Mouse (Mus musculus): ENCODE results near the gene Ppp1r3f. TPM values are rescaled to one million over a fixed set of nuclear protein-coding genes. Genes with fewer than 3 reads are reported as not detected.

Ppp1r3f gene
- 1.4 and 1.5 TPM in 2 replicates for polyA plus RNA-seq (2015; fragmentation: Nextera tagmentation; extraction: Ambion mirVana)

DNA sequence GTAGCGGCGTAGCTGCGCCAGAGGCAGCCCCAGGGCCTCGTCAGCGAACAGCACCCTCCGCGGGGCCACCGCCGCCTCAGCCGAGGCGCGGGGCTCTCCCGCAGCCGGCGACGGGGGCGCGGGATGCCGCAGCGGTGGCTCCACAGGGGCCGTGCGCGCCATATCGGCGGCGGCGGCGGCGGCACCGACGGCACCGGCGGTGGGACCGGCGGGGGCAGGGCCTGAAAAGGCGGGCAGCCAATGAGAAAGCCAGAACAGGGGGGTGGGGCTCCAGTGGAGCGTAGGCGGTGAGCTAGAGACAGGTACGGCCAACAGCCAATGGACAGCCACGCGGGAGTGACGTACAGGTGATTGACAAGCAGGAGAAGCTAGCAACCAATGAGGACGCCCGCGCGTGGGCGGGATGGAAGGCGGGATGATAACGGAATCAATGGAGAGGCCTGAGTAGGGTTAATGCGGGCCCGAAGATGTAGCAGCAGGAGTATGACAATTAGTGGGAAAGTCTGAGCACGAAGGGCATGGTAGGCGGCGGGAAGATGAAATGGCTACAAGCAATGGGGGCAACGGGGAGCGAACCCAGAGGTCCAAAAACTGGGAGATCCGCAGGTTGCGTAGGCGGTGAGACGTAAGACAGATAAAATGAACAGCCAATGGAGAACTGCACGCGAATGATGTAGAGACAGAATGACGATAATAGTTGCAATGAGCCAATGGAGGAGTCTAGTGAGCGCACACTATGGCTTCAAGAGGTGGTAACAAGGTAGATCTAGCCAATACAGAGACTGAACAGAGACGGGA is at the start of gene Ppp1r3f:
Ppp1r3f (minus strand) TSS at position 197 of the 798 bp plus-strand sequence.
- peaks cover 11% of the 10 kb centered on the region for H3K4me1 ChIP-seq (replicated peaks; ENCODE audit: control insufficient read depth, insufficient read depth, low read length)
- H3K27ac ChIP-seq (ENCODE audit: low read length) = peak within 1 kb of the TSS; percentile 41; the same call in 1 of the 2 replicates
- peak within 1 kb of the TSS; percentile 77 for H3K9ac ChIP-seq (ENCODE audit: low read length)
- WGBS = 18% methylated on average over 49 of the region's 65 CpGs
- H3K4me2 ChIP-seq (ENCODE audit: low read depth, low read length) = peak within 1 kb of the TSS; percentile 73
- no peaks in the 10 kb centered on the region for H3K36me3 ChIP-seq (ENCODE audit: control insufficient read depth, insufficient read depth, low read length)
- H3K27me3 ChIP-seq (ENCODE audit: control insufficient read depth, insufficient read depth, low read depth, low read length) = no peaks in the 10 kb centered on the region
- peak within 1 kb of the TSS; percentile 63 for H3K4me3 ChIP-seq (ENCODE audit: low read length)
- no peaks in the 10 kb centered on the region; the same call in 1 of the 2 replicates for H3K9me3 ChIP-seq (ENCODE audit: control insufficient read depth, low read length)
- ATAC-seq (ENCODE audit: low read depth) = peak; percentile 98

DNA sequence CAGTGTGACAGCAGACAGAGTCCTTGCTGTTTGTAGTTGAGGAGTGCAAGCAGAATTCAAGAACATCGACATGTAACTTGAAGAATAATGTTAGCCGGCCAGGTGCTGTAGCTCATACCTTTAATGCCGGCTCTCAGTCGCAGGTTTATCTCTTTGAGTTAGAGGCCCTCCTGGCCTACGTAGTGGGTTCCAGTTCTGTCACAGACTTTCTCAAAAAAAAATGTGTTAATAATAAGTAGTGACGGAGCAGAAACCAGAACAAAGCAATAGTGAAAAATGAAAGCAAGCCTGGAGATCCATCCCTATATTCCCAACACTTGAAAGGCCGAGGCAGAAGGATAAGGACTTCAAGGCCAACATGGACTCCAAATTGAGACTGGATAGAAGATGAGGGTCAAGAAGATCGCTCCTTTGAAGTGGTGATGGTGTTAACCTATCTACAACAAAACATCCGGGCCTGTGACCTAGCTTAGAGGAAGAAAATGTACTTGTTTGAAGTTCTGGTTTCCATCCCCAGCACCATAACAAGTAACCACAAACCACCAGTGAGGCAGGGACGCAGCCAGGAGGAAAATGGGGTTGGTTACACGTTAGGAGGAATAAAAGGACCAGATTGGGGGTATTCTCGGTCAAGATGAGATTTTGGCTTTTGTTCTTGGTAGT is 43.9 kb upstream of the Ppp1r3f start:
- H3K9ac ChIP-seq (ENCODE audit: low read length) = no peak overlapping the region
- H3K4me3 ChIP-seq (ENCODE audit: low read length) = no peak overlapping the region
- no peaks in the 10 kb centered on the region for H3K27me3 ChIP-seq (ENCODE audit: control insufficient read depth, insufficient read depth, low read depth, low read length)
- H3K4me2 ChIP-seq (ENCODE audit: low read depth, low read length) = no peak overlapping the region
- H3K9me3 ChIP-seq (ENCODE audit: control insufficient read depth, low read length) = no peaks in the 10 kb centered on the region
- ATAC-seq (ENCODE audit: low read depth) = no peak
- no peaks in the 10 kb centered on the region for H3K4me1 ChIP-seq (replicated peaks; ENCODE audit: control insufficient read depth, insufficient read depth, low read length)
- no peak overlapping the region for H3K27ac ChIP-seq (ENCODE audit: low read length)
- WGBS = 74% methylated on average over 12 of the region's 12 CpGs
- H3K36me3 ChIP-seq (ENCODE audit: control insufficient read depth, insufficient read depth, low read length) = no peaks in the 10 kb centered on the region

DNA sequence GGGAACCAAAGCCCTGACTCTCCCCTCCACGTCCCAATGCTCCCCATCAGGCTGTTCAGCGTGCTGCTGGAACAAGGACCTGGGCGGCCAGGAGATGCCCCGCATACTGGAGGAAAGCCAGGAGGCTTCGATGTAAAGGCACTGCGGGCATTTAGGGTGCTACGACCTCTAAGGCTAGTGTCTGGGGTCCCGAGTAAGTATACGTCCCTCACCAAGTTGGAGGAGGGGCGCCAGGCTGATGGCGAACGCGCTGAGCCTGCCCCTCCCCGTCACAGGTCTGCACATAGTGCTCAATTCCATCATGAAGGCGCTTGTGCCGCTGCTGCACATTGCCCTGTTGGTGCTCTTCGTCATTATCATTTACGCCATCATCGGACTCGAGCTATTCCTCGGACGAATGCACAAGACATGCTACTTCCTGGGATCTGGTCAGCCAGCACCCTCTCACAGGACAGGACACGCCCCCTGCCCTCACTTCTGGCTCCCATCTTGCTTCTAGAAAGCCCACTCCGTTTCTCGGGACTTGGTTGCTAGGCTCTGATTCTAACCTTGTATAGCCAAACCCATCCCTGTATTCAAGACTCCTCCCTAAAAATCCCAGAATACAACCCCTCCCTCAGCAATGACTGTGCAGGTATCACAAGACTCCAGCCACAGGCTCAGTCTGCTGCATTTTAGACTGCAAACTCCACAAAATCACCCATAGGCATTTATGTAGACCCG is 36.6 kb upstream of the Ppp1r3f start:
- ATAC-seq (ENCODE audit: low read depth) = peak; percentile 23; the same call in 1 of the 2 replicates
- Histone ChIP-seq H3K9me3 (ENCODE audit: control insufficient read depth, low read length) (no peaks in the 10 kb centered on the region), H3K4me1 (replicated peaks; ENCODE audit: control insufficient read depth, insufficient read depth, low read length) (no peaks in the 10 kb centered on the region), H3K27ac (ENCODE audit: low read length) (no peak overlapping the region), H3K9ac (ENCODE audit: low read length) (peak overlapping the region; percentile 39; the same call in 1 of the 2 replicates), H3K4me3 (ENCODE audit: low read length) (peak overlapping the region; percentile 43), H3K36me3 (ENCODE audit: control insufficient read depth, insufficient read depth, low read length) (no peaks in the 10 kb centered on the region), H3K27me3 (ENCODE audit: control insufficient read depth, insufficient read depth, low read depth, low read length) (no peaks in the 10 kb centered on the region), H3K4me2 (ENCODE audit: low read depth, low read length) (peak overlapping the region; percentile 60)
- WGBS = 22% methylated on average over 26 of the region's 26 CpGs

DNA sequence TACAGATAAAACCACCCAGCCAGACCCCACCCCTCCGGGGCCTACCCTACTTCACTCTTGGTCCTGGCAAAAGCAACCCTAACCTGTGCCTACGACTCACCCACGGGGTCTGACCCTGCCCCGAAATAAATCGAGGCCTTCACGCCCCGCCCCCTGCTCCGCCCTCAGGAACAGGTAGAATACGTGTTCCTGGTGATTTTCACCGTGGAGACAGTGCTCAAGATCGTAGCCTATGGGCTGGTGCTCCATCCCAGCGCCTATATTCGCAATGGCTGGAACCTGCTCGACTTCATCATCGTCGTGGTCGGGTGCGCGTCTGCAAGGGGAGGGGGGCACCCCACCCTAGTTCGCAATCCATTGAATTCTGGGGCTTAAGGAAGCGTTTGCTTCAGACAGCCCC is 36.0 kb upstream of the Ppp1r3f start:
- H3K9ac ChIP-seq (ENCODE audit: low read length) = peak overlapping the region; percentile 39; the same call in 1 of the 2 replicates
- peak overlapping the region; percentile 60 for H3K4me2 ChIP-seq (ENCODE audit: low read depth, low read length)
- peak overlapping the region; percentile 43 for H3K4me3 ChIP-seq (ENCODE audit: low read length)
- ATAC-seq (ENCODE audit: low read depth) = no peak
- no peaks in the 10 kb centered on the region for H3K27me3 ChIP-seq (ENCODE audit: control insufficient read depth, insufficient read depth, low read depth, low read length)
- H3K27ac ChIP-seq (ENCODE audit: low read length) = no peak overlapping the region
- H3K4me1 ChIP-seq (replicated peaks; ENCODE audit: control insufficient read depth, insufficient read depth, low read length) = no peaks in the 10 kb centered on the region
- 25% methylated on average over 21 of the region's 21 CpGs for WGBS
- H3K9me3 ChIP-seq (ENCODE audit: control insufficient read depth, low read length) = no peaks in the 10 kb centered on the region
- H3K36me3 ChIP-seq (ENCODE audit: control insufficient read depth, insufficient read depth, low read length) = no peaks in the 10 kb centered on the region

DNA sequence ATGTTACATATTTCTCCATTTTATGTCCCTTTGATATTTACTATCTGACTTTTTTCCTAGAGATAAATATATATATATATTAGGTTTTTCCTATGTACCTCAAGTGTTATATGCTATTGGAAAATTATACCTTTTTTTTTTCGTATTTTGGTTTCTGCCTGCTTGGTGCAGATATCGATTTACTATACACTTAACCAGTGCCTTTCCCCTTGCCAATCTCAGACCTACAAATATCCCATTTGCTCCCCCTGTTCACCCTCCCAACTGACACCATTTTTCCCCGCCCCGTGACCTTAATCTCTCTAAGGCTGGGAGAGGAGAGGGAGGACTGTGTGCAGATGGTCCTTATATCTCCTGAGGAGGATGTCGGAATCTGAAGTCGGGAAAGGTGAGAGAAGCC is 32.7 kb upstream of the Ppp1r3f start, which contains the start of gene Cacna1f:
Cacna1f (plus strand) TSS at position 301 of the 400 bp plus-strand sequence.
- Histone ChIP-seq H3K27ac (ENCODE audit: low read length) (no peak within 1 kb of the TSS), H3K9me3 (ENCODE audit: control insufficient read depth, low read length) (no peaks in the 10 kb centered on the region), H3K4me1 (replicated peaks; ENCODE audit: control insufficient read depth, insufficient read depth, low read length) (peaks cover 3% of the 10 kb centered on the region; the same call in 1 of the 2 replicates), H3K4me2 (ENCODE audit: low read depth, low read length) (no peak within 1 kb of the TSS), H3K36me3 (ENCODE audit: control insufficient read depth, insufficient read depth, low read length) (no peaks in the 10 kb centered on the region), H3K4me3 (ENCODE audit: low read length) (no peak within 1 kb of the TSS), H3K9ac (ENCODE audit: low read length) (no peak within 1 kb of the TSS), H3K27me3 (ENCODE audit: control insufficient read depth, insufficient read depth, low read depth, low read length) (no peaks in the 10 kb centered on the region)
- WGBS = 75% methylated on average over 6 of the region's 6 CpGs
- no peak for ATAC-seq (ENCODE audit: low read depth)

DNA sequence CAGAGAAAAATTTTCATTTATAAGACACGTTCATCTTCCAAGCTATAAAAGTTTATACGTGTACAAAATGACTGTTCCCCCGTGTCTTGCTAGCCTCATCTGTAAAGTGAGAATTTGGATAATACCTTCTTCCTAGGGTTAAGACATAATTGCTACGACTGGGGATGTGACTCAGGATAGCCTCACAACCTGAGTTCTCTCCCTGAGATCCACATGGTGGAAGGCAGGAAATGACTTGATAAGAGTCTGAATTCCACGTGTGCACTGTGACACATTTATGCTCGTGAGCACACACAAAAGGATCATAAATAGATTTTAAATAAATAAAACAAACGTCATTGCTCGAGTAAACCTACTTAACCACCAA is 31.5 kb upstream of the Ppp1r3f start:
- H3K9me3 ChIP-seq (ENCODE audit: control insufficient read depth, low read length) = no peaks in the 10 kb centered on the region

DNA sequence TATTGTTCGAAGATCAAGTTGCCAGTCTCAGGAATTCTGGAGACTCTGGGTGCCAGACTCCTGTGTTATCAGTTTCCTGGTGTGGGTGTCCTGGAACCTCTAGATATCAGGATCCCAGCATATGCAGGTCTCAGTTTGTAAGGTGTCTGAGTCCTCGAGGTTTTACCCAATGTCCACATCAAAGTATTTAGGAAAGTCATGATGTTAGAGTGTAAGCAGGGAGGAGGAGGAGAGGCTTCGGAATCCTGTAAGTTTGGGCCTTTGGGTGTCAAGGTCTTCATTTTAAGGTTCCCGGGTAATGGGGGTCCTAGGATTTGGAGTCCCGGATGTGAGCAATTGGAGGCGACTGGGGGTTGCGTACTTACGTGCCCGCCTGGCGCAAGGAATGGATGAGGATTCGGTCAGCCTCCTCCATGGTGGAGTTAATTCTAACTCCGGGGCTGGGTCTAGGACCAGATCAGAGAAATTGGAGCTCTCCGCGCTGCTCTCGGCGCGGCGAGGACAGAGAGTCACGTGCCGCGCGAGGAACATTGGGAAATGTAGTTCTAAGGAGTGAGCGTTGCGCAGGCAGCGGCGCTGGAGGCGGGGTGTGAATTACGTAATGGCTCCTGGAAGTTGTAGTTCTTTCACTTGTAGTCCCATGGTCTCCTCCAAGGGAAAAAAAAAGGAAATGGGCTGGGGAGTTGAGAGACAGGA is 30.9 kb upstream of the Ppp1r3f start, which contains the start of gene Ccdc22:
Ccdc22 (minus strand) TSS at position 639 of the 696 bp plus-strand sequence.
- WGBS = 17% methylated on average over 28 of the region's 28 CpGs
- H3K27ac ChIP-seq (ENCODE audit: low read length) = 0 out of 2 replicates have a peak within 1 kb of the TSS, but pooled peaks have one; percentile 18

More for the DNA sequence above, 31.5 kb upstream of the Ppp1r3f start:
- no peaks in the 10 kb centered on the region for H3K27me3 ChIP-seq (ENCODE audit: control insufficient read depth, insufficient read depth, low read depth, low read length)
- H3K27ac ChIP-seq (ENCODE audit: low read length) = no peak overlapping the region
- WGBS = 34% methylated on average over 8 of the region's 8 CpGs
- peaks cover 3% of the 10 kb centered on the region; the same call in 1 of the 2 replicates for H3K4me1 ChIP-seq (replicated peaks; ENCODE audit: control insufficient read depth, insufficient read depth, low read length)
- no peak overlapping the region for H3K9ac ChIP-seq (ENCODE audit: low read length)
- no peak overlapping the region for H3K4me3 ChIP-seq (ENCODE audit: low read length)
- peak; percentile 25; the same call in 1 of the 2 replicates for ATAC-seq (ENCODE audit: low read depth)
- H3K36me3 ChIP-seq (ENCODE audit: control insufficient read depth, insufficient read depth, low read length) = no peaks in the 10 kb centered on the region
- peak overlapping the region; percentile 29; the same call in 1 of the 2 replicates for H3K4me2 ChIP-seq (ENCODE audit: low read depth, low read length)

DNA sequence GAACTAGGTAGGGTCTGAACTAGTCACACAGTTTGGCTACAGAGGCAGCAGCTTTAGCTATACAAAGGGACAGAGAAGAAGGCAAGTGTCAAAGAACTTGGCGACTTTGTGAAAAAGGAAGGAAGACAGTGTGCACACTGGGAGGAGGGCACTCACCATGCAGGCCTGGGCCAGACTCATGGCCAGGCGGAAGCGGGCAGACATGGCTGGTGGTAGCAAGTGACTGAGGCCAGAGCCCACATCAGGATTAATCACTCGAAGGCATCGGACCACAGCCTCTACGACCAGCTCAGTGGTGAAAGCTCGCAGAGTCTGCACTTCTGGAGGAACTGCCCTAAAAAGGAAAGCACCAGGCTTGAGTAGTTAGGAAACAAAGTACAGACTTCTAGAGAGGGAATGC is 29.9 kb upstream of the Ppp1r3f start:
- Histone ChIP-seq H3K27ac (ENCODE audit: low read length) (no peak overlapping the region), H3K4me3 (ENCODE audit: low read length) (no peak overlapping the region; the same call in 1 of the 2 replicates), H3K9me3 (ENCODE audit: control insufficient read depth, low read length) (no peaks in the 10 kb centered on the region), H3K36me3 (ENCODE audit: control insufficient read depth, insufficient read depth, low read length) (no peaks in the 10 kb centered on the region), H3K4me1 (replicated peaks; ENCODE audit: control insufficient read depth, insufficient read depth, low read length) (peaks cover 3% of the 10 kb centered on the region; the same call in 1 of the 2 replicates), H3K9ac (ENCODE audit: low read length) (no peak overlapping the region; the same call in 1 of the 2 replicates), H3K27me3 (ENCODE audit: control insufficient read depth, insufficient read depth, low read depth, low read length) (no peaks in the 10 kb centered on the region), H3K4me2 (ENCODE audit: low read depth, low read length) (no peak overlapping the region; the same call in 1 of the 2 replicates)
- WGBS = 88% methylated on average over 7 of the region's 7 CpGs
- ATAC-seq (ENCODE audit: low read depth) = no peak

More for the DNA sequence above, 30.9 kb upstream of the Ppp1r3f start, which contains the start of gene Ccdc22:
- Histone ChIP-seq H3K9me3 (ENCODE audit: control insufficient read depth, low read length) (no peaks in the 10 kb centered on the region), H3K4me2 (ENCODE audit: low read depth, low read length) (peak within 1 kb of the TSS; percentile 59), H3K4me3 (ENCODE audit: low read length) (peak within 1 kb of the TSS; percentile 50), H3K4me1 (replicated peaks; ENCODE audit: control insufficient read depth, insufficient read depth, low read length) (peaks cover 3% of the 10 kb centered on the region; the same call in 1 of the 2 replicates), H3K9ac (ENCODE audit: low read length) (peak within 1 kb of the TSS; percentile 54), H3K27me3 (ENCODE audit: control insufficient read depth, insufficient read depth, low read depth, low read length) (no peaks in the 10 kb centered on the region), H3K36me3 (ENCODE audit: control insufficient read depth, insufficient read depth, low read length) (no peaks in the 10 kb centered on the region)
- peak; percentile 95 for ATAC-seq (ENCODE audit: low read depth)

Data from lung, embryonic 16.5 days (tissue).